Mouse (Mus musculus): ENCODE data around the gene Abcb10. TPM values are rescaled to one million over a fixed set of nuclear protein-coding genes. Genes with fewer than 3 reads are reported as not detected.
"Not testable (repeated sequence)": the region's sequence is repeated elsewhere in the genome, so short reads cannot be mapped to it uniquely, and the experiment has no call there.

Abcb10 gene
- 19.5 and 19.9 TPM in 2 replicates for polyA plus RNA-seq (2016; fragmentation: Nextera tagmentation; extraction: Ambion mirVana)

DNA sequence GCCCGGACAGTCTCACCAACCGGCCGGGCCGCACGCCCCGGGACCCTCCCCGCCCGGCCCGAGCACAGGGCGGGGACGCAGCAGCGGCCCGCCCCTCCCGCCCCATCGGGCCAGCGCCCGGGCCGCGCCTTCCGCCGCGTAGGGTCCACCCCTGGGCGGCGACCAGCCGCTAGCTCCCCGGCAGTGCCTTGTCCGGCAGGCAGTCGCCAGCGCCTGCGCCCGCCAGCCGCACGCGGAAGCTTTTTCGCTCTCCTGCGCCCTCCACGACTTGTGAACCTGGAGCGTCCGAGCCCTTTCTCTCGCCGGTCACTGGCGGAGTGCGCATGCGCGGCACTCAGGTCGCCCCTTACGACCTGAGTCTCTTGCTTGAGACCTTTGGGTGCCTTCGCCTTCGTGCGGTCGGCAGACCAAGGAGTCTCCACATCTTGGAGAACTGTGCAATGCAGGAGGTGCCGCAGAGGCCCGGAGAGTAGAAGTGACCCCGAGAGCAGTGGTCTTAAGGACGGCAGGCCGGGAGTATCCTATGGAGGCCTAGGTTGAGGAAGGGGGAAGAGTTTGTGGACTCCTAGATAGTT is at the start of gene Abcb10:
TSS of gene Abcb10 (minus strand) at position 297 of the 575 bp plus-strand sequence.
- Histone ChIP-seq H3K36me3 (no peaks in the 10 kb centered on the region), H3K4me2 (replicated peaks) (peak within 1 kb of the TSS; percentile 96), H3K27me3 (replicated peaks) (no peaks in the 10 kb centered on the region), H3K4me1 (peaks cover 10% of the 10 kb centered on the region), H3K9ac (peak within 1 kb of the TSS; percentile 80), H3K9me3 (no peaks in the 10 kb centered on the region), H3K4me3 (peak within 1 kb of the TSS; percentile 82), H3K27ac (peak within 1 kb of the TSS; percentile 37; the same call in 1 of the 2 replicates)
- WGBS, result under 1% methylated on average over 55 of the region's 56 CpGs
- peak; percentile 90 for ATAC-seq (ENCODE audit: low FRiP score, low read depth)

DNA sequence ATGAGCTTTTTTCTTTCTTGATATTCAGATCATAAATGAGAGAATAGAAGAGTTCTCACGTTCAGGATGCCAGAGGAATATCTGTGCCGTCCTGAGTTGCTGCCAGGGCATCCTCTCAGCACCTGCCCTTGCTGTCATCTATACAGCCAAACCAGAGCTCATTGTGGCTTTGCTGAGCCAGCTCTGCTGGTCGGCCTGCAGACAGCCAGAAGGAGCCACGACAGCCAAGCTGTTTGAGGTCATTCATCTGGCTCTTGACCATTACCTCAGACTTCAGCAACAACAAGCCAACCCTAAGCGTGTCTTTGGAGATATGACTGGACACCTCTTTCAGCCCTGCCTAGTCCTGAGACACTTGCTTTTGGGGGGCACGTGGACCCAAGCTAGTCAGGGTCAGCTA is 44.9 kb upstream of the Abcb10 start:
- 90% methylated on average over 6 of the region's 6 CpGs for WGBS
- H3K27ac ChIP-seq, result no peak overlapping the region
- H3K4me1 ChIP-seq, result no peaks in the 10 kb centered on the region
- no peak overlapping the region for H3K4me3 ChIP-seq
- no peaks in the 10 kb centered on the region for H3K9me3 ChIP-seq
- H3K36me3 ChIP-seq, result peaks cover 57% of the 10 kb centered on the region
- H3K4me2 ChIP-seq (replicated peaks), result no peak overlapping the region
- no peak overlapping the region for H3K9ac ChIP-seq
- no peaks in the 10 kb centered on the region for H3K27me3 ChIP-seq (replicated peaks)
- no peak for ATAC-seq (ENCODE audit: low FRiP score, low read depth)

DNA sequence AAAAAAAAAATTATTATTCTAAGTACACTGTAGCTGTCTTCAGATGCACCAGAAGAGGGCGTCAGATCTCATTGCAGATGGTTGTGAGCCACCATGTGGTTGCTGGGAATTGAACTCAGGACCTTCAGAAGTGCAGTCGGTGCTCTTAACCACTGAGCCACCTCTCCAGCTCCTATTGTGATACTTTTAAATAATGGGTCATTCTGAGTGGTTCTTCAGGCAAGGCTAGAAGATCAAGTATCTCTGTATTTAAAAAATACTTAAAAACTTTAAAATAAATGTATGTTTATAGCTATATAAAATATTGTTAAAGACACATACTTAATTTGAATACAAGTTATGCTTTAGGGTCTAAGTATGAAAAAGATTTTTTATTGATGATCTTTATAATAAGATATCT is 43.3 kb upstream of the Abcb10 start:
- whole genome bisulfite sequencing, result 71% methylated on average over 2 of the region's 2 CpGs

DNA sequence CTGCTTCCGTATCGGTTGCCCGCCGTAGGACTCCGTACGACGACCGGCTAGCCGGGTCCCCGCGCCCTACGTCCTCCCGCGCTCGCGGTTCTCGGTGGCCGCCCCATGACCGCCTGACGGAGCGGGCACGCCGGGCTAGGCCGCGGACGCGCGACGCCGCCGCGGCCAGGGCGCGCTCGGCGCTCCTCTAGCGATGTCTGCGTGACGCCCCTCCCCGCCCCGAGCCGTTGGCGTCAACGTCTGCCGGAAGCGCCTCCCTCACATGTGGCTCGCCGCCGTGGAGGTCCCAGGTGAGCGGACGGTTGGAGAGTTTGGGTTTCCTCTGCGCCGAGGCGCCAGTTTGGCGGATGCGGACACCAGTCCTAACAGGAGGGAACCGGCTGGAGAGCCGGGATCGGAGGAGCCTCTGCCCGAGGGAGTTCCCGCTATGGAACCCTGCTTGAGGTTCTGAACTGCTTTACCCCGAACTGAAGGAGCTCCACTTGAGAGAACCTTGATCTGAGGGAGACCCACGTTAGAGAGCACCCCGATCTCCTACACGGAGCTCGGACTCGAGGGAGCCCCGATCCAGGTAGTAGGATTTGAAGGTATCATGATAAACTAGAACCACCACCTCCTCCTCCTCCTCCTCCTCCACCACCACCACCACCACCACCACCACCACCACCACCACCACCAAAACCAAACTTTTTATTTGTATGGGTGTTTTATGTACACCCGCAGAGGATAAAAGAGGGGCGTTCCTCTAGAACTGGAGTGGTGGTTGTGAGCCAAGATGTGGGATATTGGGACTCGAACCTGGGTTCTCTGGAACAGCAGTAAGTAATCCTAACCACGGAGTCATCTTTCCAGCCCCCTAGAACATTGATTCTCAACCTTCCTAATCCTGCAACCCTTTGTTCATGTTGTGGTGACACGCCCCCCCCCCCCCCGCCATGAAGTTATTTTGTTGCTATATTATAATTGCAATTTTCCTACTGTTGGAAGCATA is 38.6 kb upstream of the Abcb10 start, which contains the start of the genes Taf5l and Urb2:
TSS of gene Taf5l (minus strand) at position 161 of the 991 bp plus-strand sequence.
TSS of gene Urb2 (plus strand) at position 272 of the 991 bp plus-strand sequence.
- Histone ChIP-seq H3K9ac (peak within 1 kb of the TSS; percentile 80), H3K36me3 (peaks cover 14% of the 10 kb centered on the region), H3K27me3 (replicated peaks) (no peaks in the 10 kb centered on the region), H3K4me2 (replicated peaks) (peak within 1 kb of the TSS; percentile 83), H3K9me3 (no peaks in the 10 kb centered on the region), H3K4me1 (peaks cover 21% of the 10 kb centered on the region), H3K4me3 (peak within 1 kb of the TSS; percentile 77), H3K27ac (peak within 1 kb of the TSS; percentile 91)
- WGBS, result 2% methylated on average over 74 of the region's 74 CpGs
- ATAC-seq (ENCODE audit: low FRiP score, low read depth), result peak; percentile 92

More for the DNA sequence above, 43.3 kb upstream of the Abcb10 start:
- not testable (repeated sequence) for H3K27me3 ChIP-seq (replicated peaks); ATAC-seq (ENCODE audit: low FRiP score, low read depth); H3K27ac ChIP-seq; H3K4me1 ChIP-seq; H3K9ac ChIP-seq; H3K4me2 ChIP-seq (replicated peaks); H3K4me3 ChIP-seq; H3K9me3 ChIP-seq
- peaks cover 51% of the 10 kb centered on the region for H3K36me3 ChIP-seq

DNA sequence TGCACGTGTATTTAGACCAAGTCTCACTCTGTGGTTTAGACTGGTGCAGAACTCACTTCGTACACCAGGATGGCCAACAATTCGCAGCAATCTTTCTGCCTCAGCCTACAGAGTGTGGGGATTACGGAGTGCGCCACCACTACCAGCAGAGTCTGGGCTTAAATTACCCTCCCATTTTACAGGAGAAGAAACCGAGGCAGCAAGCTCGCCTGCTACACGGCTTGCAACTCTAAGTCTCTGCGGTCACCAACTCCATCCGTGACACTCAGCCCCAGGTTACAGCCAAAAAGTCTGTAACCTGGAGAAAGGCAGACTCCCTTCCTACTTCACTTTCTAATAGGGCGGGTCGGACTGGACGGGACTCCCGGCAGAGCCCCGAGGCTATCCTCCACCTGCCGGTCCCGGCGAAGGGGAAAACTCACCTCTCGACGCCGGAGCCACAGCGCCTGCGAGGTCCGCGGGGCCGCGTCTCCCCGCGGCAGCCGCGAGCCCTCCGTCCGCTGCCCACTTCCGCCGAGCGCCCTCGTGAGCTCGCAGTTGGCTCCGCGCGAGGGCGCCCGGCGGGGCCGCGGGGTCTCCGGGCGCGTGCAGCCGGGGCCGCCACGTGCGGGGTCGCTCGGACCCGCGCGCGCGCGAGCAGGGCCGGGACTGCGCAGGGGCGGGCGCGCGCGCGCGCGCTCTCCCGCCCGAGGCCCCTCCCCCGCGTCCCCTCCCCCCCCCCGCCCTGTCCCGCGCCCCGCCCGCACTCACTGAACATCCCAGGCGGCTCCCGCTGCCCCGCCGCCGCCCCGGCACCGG is 37.7 kb upstream of the Abcb10 start:
- Histone ChIP-seq H3K27me3 (replicated peaks) (no peaks in the 10 kb centered on the region), H3K4me2 (replicated peaks) (peak overlapping the region; percentile 83), H3K9ac (peak overlapping the region; percentile 80), H3K9me3 (no peaks in the 10 kb centered on the region), H3K4me1 (peaks cover 21% of the 10 kb centered on the region), H3K4me3 (peak overlapping the region; percentile 77), H3K36me3 (peaks cover 9% of the 10 kb centered on the region), H3K27ac (peak overlapping the region; percentile 91)
- ATAC-seq (ENCODE audit: low FRiP score, low read depth), result peak; percentile 91
- 1% methylated on average over 73 of the region's 87 CpGs for WGBS

DNA sequence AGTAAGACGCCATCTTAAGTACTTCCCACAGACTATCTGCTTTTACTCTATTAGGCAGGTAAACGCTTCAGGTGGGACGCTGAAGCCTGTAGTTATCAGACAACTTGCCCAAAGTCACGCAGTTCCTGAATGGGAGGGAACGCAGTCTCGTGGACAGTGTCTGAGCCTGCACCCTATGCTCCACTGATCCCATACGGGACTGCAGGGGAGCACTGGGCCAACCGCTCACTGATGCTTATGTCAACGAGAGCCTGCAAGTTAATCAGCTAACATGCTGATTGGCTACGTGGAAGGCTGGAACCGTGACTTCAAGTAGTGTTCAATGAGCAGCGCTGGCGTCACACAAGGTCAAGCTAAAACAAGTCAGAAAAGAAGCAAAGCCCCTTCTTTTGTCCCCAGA is 36.9 kb upstream of the Abcb10 start:
- H3K4me1 ChIP-seq, result peaks cover 21% of the 10 kb centered on the region
- no peaks in the 10 kb centered on the region for H3K9me3 ChIP-seq
- H3K9ac ChIP-seq, result 0 out of 2 replicates have a peak overlapping the region, but pooled peaks have one; percentile 21
- 0 out of 2 replicates have a peak overlapping the region, but pooled peaks have one; percentile 77 for H3K4me3 ChIP-seq
- H3K27me3 ChIP-seq (replicated peaks), result no peaks in the 10 kb centered on the region
- H3K36me3 ChIP-seq, result peaks cover 7% of the 10 kb centered on the region; the same call in 1 of the 2 replicates
- H3K4me2 ChIP-seq (replicated peaks), result peak overlapping the region; percentile 83
- 40% methylated on average over 13 of the region's 13 CpGs for WGBS
- ATAC-seq (ENCODE audit: low FRiP score, low read depth), result no peak
- H3K27ac ChIP-seq, result no peak overlapping the region

DNA sequence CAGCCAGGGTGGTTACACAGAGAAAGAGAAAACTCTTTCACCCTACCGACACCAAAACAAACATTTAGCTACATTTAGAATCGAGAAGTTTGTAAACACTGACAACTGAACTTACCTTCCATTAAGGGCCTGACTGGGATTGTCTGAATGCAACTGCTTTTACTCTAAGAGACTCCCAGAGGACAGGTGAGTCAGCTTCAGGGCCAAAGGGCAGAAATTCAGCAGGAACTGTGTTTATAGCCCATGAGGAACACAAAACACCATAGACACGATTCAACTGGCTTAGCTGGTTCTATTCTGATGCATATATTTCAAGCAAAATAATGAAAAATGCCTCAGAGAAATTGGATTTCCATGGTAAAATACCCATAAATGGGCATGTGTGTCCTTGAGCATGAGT is 31.8 kb upstream of the Abcb10 start:
- Histone ChIP-seq H3K9ac (no peak overlapping the region), H3K9me3 (no peaks in the 10 kb centered on the region), H3K27me3 (replicated peaks) (no peaks in the 10 kb centered on the region), H3K27ac (no peak overlapping the region), H3K4me1 (peaks cover 6% of the 10 kb centered on the region), H3K36me3 (peaks cover 2% of the 10 kb centered on the region; the same call in 1 of the 2 replicates), H3K4me3 (no peak overlapping the region), H3K4me2 (replicated peaks) (no peak overlapping the region)
- no peak for ATAC-seq (ENCODE audit: low FRiP score, low read depth)
- 91% methylated on average over 3 of the region's 3 CpGs for WGBS

DNA sequence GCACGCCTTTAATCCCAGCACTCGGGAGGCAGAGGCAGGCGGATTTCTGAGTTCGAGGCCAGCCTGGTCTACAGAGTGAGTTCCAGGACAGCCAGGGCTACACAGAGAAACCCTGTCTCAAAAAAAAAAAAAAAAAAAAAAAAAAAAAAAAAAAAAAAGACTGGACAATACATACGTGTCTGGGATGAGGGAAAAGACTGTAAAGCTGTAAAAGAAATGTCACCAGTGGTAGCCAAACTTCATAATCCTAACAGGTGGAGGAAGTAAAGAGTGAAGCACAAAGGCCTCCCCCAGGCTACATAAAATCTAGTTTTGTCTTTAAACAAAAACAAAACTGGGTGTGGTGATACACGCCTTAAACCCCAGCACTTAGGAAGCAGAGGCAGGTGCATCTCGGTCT is 31.4 kb upstream of the Abcb10 start:
- not testable (repeated sequence) for H3K27me3 ChIP-seq (replicated peaks); H3K4me2 ChIP-seq (replicated peaks); H3K36me3 ChIP-seq; ATAC-seq (ENCODE audit: low FRiP score, low read depth); H3K9ac ChIP-seq; H3K9me3 ChIP-seq; H3K27ac ChIP-seq; H3K4me3 ChIP-seq; H3K4me1 ChIP-seq
- WGBS, result 93% methylated on average over 7 of the region's 7 CpGs

DNA sequence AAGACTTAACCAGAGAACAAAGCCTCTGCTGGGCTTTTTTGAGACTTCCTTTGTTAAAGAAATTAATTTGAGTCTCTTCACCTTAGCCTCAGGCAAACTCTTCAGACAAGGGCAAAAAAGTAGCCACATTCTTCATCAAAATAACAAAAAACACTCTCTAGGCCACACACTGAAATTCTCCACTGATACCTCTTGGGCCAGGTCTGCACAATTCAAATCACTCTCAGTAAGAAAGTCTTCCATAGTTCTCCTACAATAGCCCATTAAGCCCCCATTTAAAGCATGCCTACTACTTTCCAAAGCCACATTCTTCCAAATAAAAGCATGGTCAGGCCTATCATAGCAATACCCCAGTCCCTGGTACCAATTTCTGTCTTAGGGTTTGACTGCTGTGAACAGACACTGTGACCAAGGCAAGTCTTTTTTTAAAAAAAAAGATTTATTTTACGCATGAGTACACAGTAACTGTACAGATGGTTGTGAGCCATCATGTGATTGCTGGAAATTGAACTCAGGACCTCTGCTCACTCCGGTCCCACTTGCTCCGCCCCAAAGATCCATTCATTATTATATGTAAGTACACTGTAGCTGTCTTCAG is 29.2 kb upstream of the Abcb10 start:
- Histone ChIP-seq H3K9me3 (no peaks in the 10 kb centered on the region), H3K36me3 (peaks cover 27% of the 10 kb centered on the region), H3K4me3 (no peak overlapping the region), H3K27me3 (replicated peaks) (no peaks in the 10 kb centered on the region), H3K9ac (no peak overlapping the region), H3K27ac (no peak overlapping the region), H3K4me2 (replicated peaks) (no peak overlapping the region), H3K4me1 (no peaks in the 10 kb centered on the region)
- no peak for ATAC-seq (ENCODE audit: low FRiP score, low read depth)
- WGBS, result 94% methylated on average over 3 of the region's 3 CpGs

DNA sequence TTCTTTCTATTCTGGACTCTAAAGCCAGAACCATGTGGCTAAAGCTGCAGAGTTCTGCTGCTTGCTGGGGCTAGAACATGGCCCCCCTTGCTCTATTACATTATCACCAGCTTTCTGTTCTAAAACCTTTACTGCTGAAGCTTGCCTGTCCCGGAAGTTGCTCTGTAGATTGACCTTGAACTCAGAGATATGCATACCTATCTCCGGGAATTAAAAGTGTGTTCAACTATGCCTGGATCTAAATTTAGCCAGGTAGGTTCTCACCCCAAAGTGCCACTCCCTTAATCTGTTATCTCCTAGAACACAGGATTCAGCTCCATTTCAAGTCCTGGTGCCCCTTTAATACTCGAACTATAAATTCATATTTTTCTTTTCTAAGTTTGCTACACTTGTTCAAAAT is 28.7 kb upstream of the Abcb10 start:
- H3K9ac ChIP-seq, result no peak overlapping the region
- H3K4me3 ChIP-seq, result no peak overlapping the region
- ATAC-seq (ENCODE audit: low FRiP score, low read depth), result no peak
- no peaks in the 10 kb centered on the region for H3K27me3 ChIP-seq (replicated peaks)
- H3K36me3 ChIP-seq, result peaks cover 33% of the 10 kb centered on the region
- 94% methylated on average over 3 of the region's 3 CpGs for WGBS
- no peaks in the 10 kb centered on the region for H3K9me3 ChIP-seq
- H3K4me1 ChIP-seq, result no peaks in the 10 kb centered on the region
- H3K27ac ChIP-seq, result no peak overlapping the region
- no peak overlapping the region for H3K4me2 ChIP-seq (replicated peaks)

DNA sequence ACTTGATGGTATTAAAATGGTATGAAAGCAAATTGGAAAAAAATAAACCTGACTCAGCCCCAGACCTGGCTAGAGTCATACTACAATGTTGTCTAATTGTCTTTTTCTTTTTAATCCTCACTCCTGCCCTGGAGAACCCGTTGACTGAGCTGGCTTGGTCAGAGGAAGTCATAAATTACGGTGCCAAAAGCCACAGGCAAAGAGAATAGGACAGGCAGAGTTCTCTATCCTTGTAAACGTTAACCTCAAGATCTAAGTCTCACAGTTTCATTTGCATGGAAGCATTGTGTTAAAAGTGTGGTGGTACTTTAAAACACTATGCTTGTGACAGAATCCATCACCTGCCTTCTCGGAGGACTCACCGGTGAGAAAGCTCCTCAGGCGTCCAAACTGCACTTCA is 24.9 kb upstream of the Abcb10 start:
- no peaks in the 10 kb centered on the region for H3K4me1 ChIP-seq
- no peak overlapping the region for H3K27ac ChIP-seq
- no peak overlapping the region for H3K4me2 ChIP-seq (replicated peaks)
- no peaks in the 10 kb centered on the region for H3K27me3 ChIP-seq (replicated peaks)
- 69% methylated on average over 6 of the region's 6 CpGs for WGBS
- no peak overlapping the region for H3K4me3 ChIP-seq
- peaks cover 70% of the 10 kb centered on the region for H3K36me3 ChIP-seq
- no peak for ATAC-seq (ENCODE audit: low FRiP score, low read depth)
- no peak overlapping the region for H3K9ac ChIP-seq
- H3K9me3 ChIP-seq, result no peaks in the 10 kb centered on the region
